Mouse (Mus musculus): Measurements from ENCODE around the gene Tesc. TPM values are rescaled to one million over a fixed set of nuclear protein-coding genes. Genes with fewer than 3 reads are reported as not detected.

Gene Tesc
- total RNA-seq (2021) (100 to 1,000 TPM; 109 to 185 TPM), polyA plus RNA-seq (2012; rRNA removed) (737 and 1,088 TPM in 2 replicates)
- long read RNA-seq, transcript Tesc-203 (7 exons, 994 nt), result minor isoform, 11 of 235 reads
- long read RNA-seq, transcript Tesc-202 (8 exons, 981 nt), result minor isoform, 15 of 235 reads
- long read RNA-seq, transcript Tesc-201 (8 exons, 1,031 nt), result major isoform, 178 of 235 reads
- long read RNA-seq, partial matches to known transcripts, result 14 of 235 reads
- long read RNA-seq, other reads (novel, unspliced or antisense), result 17 of 235 reads

GRCm38 (mm10) chr5:118027698-118028190, at the start of gene Tesc:
Tesc (plus strand) TSS chr5:118027743.
- DNase-seq, result peak; percentile 68

DNA sequence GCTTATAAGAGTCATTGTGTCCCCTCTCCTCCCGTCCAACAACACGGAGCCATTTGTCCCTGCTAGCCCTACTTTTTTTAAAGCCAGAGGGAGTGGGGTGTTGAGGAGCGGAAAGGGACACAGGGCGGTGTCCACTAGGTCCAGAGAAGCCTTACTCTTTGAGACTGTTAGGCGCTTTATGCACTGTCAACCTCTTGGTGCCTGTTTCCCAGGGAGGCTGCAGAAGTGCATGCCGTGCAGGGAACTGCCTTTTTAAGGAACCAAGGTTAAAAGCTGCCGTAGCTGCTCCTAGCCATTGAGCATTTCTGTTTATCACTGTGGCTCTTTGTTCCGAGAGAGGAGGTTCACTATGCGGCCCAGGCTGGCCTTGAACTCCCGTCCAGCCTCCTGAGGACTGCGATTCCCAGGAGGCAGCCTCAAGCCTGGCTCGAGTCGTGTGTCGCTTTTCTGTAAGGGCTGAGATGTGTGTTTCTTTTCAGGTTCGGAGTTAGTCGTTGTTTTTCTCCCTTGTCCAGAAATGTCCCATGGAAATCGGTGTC, 49.3 kb upstream of the Tesc start:
- peak; percentile 60 for DNase-seq

- no peak for DNase-seq
Measured at GRCm38 (mm10) chr5:117979082-117979481, 48.5 kb upstream of the Tesc start.

DNA sequence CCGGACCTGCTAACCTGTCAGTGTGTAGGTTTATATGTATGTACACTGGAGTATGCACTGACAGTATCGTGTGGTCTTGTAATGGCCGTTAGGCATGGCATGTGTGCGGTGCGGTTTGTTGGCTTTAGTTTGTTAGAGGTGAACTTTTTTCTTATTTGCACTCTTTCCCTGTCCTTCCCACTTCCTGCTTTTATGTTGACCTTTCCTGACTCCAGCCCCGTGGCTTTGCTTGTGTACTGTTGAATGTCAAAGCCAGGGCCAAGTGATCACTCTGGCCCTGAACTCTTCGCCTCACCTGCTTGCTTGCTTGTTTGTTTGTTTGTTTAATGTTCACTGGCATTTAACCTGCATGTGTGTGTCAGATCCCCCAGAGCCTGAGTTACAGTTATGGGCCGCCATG, 46.6 kb upstream of the Tesc start:
- no peak for DNase-seq

- DNase-seq, result no peak
Measured at GRCm38 (mm10) chr5:117981943-117982342, 45.6 kb upstream of the Tesc start.

DNA sequence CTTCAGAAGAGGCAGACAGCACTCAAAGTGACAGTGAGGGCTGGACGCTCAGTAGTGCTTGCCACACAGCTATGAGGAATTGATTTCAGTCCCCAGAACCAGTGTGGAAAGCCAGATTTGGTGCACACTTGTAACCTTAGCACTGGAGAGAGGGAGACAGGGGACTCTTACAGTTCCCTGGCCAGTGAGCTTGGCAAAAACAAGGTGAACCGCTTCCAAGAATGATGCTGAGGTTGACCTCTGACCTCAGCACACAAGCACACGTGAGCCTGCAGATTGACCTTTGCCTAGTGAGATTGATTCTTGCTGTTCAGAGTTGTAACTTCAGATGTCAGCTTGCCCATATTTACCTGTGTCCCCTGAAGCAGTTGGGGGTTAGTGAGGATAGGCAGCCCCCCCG, 41.2 kb upstream of the Tesc start:
- DNase-seq, result no peak

- DNase-seq, result no peak
Measured at GRCm38 (mm10) chr5:117987891-117988290, 39.7 kb upstream of the Tesc start.

GRCm38 (mm10) chr5:117988367-117988766, 39.2 kb upstream of the Tesc start:
- DNase-seq, result peak; percentile 56

DNA sequence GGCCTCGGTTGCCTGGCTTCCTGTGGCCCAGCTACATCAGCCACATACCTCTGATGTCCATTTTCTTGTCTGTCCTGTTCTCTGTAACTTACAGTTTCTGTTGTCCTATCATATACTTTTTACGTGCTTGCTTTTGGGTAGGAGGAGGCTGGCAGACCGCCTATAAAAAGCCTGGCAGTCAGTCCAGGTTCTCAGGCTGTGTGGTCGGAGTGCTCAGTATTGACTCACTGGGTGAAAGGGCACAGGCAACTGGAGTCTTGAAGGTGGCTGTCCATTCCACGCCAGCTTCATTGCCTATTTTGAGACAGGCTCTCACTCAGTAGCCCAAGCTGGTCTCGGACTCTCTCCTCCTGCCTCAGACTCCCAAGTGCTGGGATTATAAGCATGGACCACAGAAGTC, 37.8 kb upstream of the Tesc start:
- peak; percentile 75 for DNase-seq

- peak; percentile 65 for DNase-seq
Measured at GRCm38 (mm10) chr5:117990957-117991356, 36.6 kb upstream of the Tesc start.

DNA sequence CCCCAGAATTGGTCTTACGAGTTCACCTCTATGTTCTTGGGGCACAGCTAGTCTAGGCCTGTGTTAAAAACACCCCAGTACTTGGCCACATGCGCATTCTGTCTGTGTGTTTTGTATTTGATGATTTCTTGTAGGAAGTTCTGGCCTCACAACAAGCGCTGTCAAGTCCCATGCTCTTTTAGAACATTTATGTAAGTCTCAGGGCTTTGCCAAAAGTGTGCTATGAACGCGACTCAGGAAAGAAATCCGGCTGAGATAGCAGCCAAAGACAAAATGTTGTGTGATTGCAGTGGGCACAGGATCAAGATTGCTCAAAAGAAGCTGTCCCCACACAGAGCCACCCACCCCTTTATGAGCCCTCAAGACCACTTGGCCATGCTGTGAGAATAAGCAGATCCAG, 34.0 kb upstream of the Tesc start:
- DNase-seq, result no peak

GRCm38 (mm10) chr5:117995372-117995901, 32.1 kb upstream of the Tesc start:
- DNase-seq, result peak; percentile 73

DNA sequence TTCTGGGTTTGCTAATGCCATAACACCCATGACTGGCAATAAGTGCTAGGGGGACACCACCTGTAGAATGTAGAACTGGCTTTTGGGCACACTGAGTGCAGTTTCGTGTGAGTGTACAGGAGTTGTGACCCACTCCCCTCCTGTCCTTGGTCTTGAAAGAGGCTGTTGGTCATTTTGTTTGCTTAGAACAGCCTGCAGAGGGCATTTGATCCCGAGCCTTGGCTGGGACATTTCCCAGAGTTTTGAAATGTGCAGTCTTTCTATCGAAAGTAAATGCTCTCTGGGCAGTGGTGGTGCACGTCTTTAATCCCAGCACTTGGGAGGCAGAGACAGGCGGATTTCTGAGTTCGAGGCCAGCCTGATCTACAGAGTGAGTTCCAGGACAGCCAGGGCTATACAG, 31.6 kb upstream of the Tesc start:
- peak; percentile 60 for DNase-seq

GRCm38 (mm10) chr5:117996581-117996980, 31.0 kb upstream of the Tesc start:
- DNase-seq, result no peak

- no peak for DNase-seq
Measured at GRCm38 (mm10) chr5:117997434-117997970, 30.0 kb upstream of the Tesc start.

DNA sequence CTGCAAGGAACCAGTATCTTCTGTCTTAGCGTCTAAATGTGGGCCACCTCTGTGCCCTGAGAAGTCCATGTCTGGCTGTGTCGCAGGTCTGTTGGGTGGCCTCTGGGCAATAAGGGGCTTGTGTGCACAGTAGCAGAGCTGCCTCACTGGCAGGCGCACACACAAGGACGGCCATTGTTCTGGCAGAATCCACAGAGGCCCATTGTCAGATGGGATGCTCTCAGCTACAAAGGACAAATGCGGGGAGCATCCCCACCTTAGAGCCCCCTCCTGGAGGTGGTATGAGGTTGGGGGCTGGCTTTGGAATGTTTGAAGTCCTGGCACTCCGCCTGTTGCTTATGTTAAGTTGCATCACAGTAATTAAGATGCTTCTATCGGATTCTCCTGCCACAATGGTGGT, 28.5 kb upstream of the Tesc start:
- no peak for DNase-seq

GRCm38 (mm10) chr5:117999584-117999983, 28.0 kb upstream of the Tesc start:
- no peak for DNase-seq

DNA sequence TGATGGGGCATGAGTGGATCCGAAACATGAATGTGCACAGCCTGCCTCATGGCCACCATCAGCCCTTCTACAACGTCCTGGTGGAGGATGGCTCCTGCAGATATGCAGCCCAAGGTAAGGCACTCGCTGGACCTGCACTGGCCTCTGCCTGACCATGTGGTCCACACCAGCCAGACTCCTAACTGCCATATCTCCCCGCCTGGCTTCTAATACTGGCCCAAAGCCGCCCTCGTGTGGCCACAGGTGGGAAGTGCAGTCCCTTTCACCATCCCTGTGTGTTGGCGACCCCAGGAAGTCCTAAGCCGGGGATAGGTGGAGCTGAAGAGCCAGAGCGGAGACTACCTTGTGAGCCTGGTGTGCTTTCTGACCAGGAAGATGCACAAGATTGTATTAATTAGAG, 25.5 kb upstream of the Tesc start:
- peak; percentile 71 for DNase-seq

DNA sequence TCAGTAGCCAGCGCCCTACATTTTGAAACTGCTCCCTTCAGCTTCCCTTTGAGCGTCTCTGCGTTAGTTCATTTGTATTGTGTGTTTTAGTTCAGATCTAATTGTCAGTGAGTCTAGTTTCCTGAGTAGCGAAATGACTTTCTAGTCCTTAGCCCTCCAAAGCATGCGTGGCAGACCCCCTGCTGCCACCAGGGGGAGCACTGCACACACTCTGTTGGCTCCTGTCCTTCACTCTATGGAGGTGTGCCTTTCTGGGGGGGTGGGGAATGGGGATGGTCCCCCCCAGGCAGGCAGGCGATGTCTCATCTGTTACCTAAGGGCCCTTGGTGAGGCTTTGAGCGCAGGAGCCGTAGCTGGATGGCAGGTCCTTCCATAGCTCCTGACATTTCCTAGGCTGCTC, 22.9 kb upstream of the Tesc start:
- peak; percentile 69 for DNase-seq

DNA sequence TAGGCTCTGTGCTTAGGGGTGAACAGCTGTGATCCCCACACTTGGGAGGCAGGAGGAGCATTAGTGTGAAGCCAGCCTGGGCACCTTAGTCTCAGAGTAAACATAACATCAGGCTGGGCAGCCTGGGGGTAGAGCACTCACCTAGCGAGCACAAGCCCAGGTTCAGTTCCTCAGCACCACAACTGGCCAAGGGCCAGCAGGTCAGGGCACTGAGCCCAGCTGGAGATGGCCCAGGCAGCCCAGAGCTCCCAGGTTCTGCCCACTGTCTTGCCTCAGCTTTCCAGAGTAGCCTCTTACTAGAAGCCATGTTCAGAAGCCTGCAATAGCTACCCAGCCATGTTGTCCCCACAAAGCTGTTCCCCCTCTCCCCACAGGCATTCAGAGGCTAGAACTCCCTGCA, 21.8 kb upstream of the Tesc start:
- peak; percentile 54 for DNase-seq

DNA sequence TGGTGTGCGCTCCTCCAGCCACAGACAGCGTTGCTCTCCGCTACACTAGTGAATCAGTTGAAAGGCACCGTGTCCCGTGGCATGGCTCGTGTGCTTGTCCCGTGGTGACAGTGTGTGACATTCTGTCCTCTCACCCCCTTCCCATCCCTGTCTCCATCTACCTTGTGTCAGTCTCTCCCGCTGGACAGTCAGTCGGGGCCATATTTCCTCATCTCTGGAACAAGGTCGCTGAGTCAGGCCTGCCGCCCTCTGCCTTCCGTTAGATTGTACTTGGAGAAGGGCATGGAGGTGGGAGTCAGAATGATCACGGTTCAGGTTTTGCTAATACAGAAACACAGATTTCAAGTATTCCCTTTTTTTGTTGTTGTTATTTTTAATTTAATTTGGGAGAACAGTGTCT, 19.2 kb upstream of the Tesc start:
- peak; percentile 84 for DNase-seq

GRCm38 (mm10) chr5:118010872-118011271, 16.7 kb upstream of the Tesc start:
- DNase-seq, result no peak

DNA sequence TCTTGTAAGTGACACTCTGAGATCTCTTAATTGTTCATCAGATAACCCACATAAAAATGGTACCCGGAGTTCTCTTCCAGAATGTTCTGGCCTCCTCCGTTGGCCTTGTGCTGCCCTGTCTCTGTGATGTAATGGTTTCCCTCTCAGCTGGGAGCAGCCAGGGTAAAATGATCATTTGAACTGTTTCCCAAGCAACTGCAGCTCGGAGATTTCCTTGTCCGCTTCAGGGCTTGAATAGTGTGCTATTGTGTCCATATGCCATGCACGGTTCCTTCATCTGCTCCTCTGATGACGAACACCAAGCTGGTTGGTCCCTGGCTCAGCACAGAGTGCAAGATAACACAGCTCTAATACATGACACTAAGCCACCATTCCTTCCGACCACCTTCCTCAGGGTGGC, 15.7 kb upstream of the Tesc start:
- no peak for DNase-seq

DNA sequence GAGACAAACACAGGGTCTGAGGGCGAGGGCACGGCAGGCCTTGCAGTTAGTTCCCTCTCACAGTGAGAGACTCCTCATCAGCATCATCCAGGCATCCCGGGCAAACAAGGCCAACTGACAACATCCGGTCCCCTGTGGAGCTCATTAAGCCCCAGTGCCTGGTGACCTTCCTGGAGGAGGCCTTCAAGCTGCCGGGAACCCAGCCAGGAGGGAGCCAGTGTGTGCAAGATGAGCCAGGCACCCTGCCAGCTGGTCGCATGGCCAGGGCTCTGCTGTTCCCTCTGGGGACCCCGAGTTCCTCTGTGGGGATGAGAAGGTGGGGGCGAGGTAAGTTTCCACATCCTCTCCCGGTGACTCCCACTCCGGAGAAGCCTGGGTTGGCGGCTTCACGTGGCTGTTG, 12.5 kb upstream of the Tesc start:
- DNase-seq, result peak; percentile 95
